18 mouse cellular contexts compared by ENCODE assay signal in genomic region chr6:86096733-86097132, GRCm38 (mm10).
DNase-seq lines count a peak whose midpoint lies in the region; ATAC-seq and TF ChIP-seq lines count a peak whose summit lies in the region.
"Had no signal": no experiment of that assay in that cellular context is flagged by ENCODE, and none has a peak within 500 bp of the region (broad histone marks: within the 10 kb centered on the region; RNA-seq: fewer than 3 reads in every experiment).

No protein-coding gene starts in this region.

- TF ChIP-seq CTCF in layer of hippocampus, adult 2 months (conservative IDR thresholded peaks at IDR 0.05): peak; percentile 38
- TF ChIP-seq CTCF in G1E (IDR thresholded peaks at IDR 0.05; ENCODE audit: low read depth, low read length): no peak

- DNase-seq in layer of hippocampus, adult 2 months (ENCODE audit: low spot score in 2 of 2): no peak
- no peak for DNase-seq in layer of hippocampus, postnatal 14 days (ENCODE audit: low spot score in 2 of 2)
- DNase-seq in G1E (ENCODE audit: low spot score): no peak
- DNase-seq in R1 (ENCODE audit: low read depth, low spot score): peak; percentile 20
- peak; percentile 23 for DNase-seq in forelimb bud, embryonic 11.5 days (ENCODE audit: low read depth, low spot score)
- no peak for DNase-seq in T-cell, adult 2 months (ENCODE audit: low spot score)
- DNase-seq in c-Kit-positive CD71-positive TER-119-positive erythroid progenitor cells, embryonic 14.5 days (ENCODE audit: low spot score): no peak
- DNase-seq in lung, postnatal 10 days: no peak
- DNase-seq: adrenal gland, adult 8-10 months; adrenal gland, postnatal 36 days; cerebellum, adult 2 months; embryo, embryonic 11 days; heart, adult 2 months had no signal

- H3K9me3 ChIP-seq in G1E (replicated peaks): no peaks in the 10 kb centered on the region
- H3K9me3 ChIP-seq: embryonic facial prominence, embryonic 13.5 days; forebrain, embryonic 13.5 days; heart, embryonic 15.5 days; hindbrain, embryonic 15.5 days had no signal

- peaks cover 97% of the 10 kb centered on the region for H3K36me3 ChIP-seq in G1E (replicated peaks)
- H3K36me3 ChIP-seq: embryonic facial prominence, embryonic 13.5 days; heart, embryonic 15.5 days had no signal

- H3K4me1 ChIP-seq in G1E (ENCODE audit: insufficient read depth, low read depth, low read length): peaks cover 92% of the 10 kb centered on the region
- H3K4me1 ChIP-seq: embryonic facial prominence, embryonic 13.5 days; heart, embryonic 15.5 days; hindbrain, embryonic 15.5 days had no signal

- peak overlapping the region; percentile 96 for H3K27ac ChIP-seq in layer of hippocampus, adult 2 months
- H3K27ac ChIP-seq: embryonic facial prominence, embryonic 13.5 days; forebrain, embryonic 13.5 days; heart, adult 2 months; heart, embryonic 15.5 days; hindbrain, embryonic 15.5 days had no signal

- H3K4me3 ChIP-seq in layer of hippocampus, adult 2 months: no peak overlapping the region
- peak overlapping the region; percentile 37; the same call in 1 of the 2 replicates for H3K4me3 ChIP-seq in G1E (ENCODE audit: low read depth, low read length)
- H3K4me3 ChIP-seq: embryonic facial prominence, embryonic 13.5 days; forebrain, embryonic 13.5 days; heart, adult 2 months; heart, embryonic 15.5 days; hindbrain, embryonic 15.5 days had no signal

- no peaks in the 10 kb centered on the region; the same call in 1 of the 2 replicates for H3K27me3 ChIP-seq in G1E (ENCODE audit: insufficient read depth, low read length)
- H3K27me3 ChIP-seq: embryonic facial prominence, embryonic 13.5 days; forebrain, embryonic 13.5 days; hindbrain, embryonic 15.5 days had no signal

- ATAC-seq in G1E (ENCODE audit: extremely low read depth, insufficient number of reproducible peaks, low FRiP score, poor library complexity, severe bottlenecking): no peak
- ATAC-seq: forebrain, embryonic 13.5 days; intestine, embryonic 16.5 days had no signal

Comparison
In these comparisons a context has a peak if more than half of its experiments do, and no peak if none do; other contexts are left out.
1. DNase-seq: peak in R1 (single experiment) and forelimb bud, embryonic 11.5 days (single experiment); none in layer of hippocampus, adult 2 months (0 of 2), layer of hippocampus, postnatal 14 days (0 of 2), G1E (single experiment), T-cell, adult 2 months (single experiment), c-Kit-positive CD71-positive TER-119-positive erythroid progenitor cells, embryonic 14.5 days (single experiment) and lung, postnatal 10 days (single experiment).